Mouse (Mus musculus) left cerebral cortex, adult 2 months (tissue): ENCODE results near the gene Fbxl18. TPM values are rescaled to one million over a fixed set of nuclear protein-coding genes. Genes with fewer than 3 reads are reported as not detected.

Source experiments
- DNase-seq, 2 experiments: peaks; one replicate each; pipeline ENCODE4 v3.0.0; 2021 to 2022; ENCODE audit warnings: low spot score in 2 of 2, mixed read lengths in 1 of 2; ENCODE audit errors: extremely low spot score in 1 of 2
- H3K27ac ChIP-seq: fragments of 200-600 bp; 2 replicates; pipeline ENCODE4 v1.8.1; 2022
- H3K4me3 ChIP-seq: fragments of 200-600 bp; 2 replicates; pipeline ENCODE4 v1.8.1; 2022
- CTCF ChIP-seq: fragments of 200-600 bp; IDR thresholded peaks from 2 replicates; pipeline ENCODE4 v1.8.1; 2022; ENCODE audit warnings: antibody characterized with exemption, mild to moderate bottlenecking, moderate library complexity
- intact Hi-C: fragments of 180-260 bp; cut with DNase I; formaldehyde crosslinking; loops from one replicate; pipeline ENCODE4 v1.15.1; 2025
- total RNA-seq, 2 experiments: library from RNA; stranded (reverse); gene quantifications; 2 replicates each; pipeline ENCODE4 v1.2.3; 2021

Gene Fbxl18
- total RNA-seq, 2 experiments from 2014 or later = 31.5 to 33.2 TPM

DNA sequence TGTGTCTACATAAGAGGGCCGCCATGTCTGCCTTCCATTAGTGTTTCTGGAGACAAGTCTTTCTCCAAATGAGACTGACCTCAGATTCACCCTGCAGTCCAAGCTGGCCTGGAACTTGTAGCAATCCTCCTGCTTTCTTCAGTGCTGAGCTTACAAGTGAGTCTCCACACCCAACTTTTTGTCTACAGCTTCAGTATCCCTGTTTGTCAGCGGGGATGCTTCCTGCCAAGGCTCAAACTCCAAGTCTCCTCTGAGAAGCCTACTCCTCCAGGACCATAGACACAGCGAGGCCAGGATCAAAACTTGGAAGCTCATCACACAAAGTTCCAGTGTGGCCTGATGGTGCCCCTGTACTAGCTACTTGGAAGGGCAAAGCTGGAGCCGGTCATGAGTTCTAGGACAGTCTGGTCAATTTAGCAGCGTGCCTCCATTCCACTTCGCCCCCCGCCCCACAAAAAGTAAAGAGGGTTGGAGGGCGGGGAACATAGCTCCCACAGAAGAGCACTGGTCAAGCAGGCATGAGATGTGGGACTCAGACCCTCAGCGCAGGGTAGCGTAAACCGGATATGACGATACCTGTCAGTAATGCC, 32.2 kb upstream of the Fbxl18 start:
- intact Hi-C loops = no loop called here
- no peak for TF ChIP-seq CTCF
- Histone ChIP-seq H3K27ac (no peak overlapping the region; the same call in 1 of the 2 replicates), H3K4me3 (no peak overlapping the region)
- no peak for DNase-seq

DNA sequence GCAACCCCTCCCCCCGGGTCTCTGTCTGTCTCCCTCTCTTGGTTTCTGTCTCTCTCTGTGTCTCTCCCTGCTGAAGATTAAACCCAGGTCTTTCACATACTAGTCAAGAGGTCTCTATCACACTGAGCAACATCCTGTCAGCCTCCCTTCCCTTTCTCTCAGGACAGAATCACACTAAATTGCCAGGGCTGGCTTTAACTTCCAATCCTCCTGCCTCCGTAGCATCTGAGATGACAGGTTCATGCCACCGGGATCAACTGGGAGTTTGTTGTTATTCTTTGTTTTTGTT, 31.7 kb upstream of the Fbxl18 start:
- DNase-seq = no peak
- Histone ChIP-seq H3K27ac (peak overlapping the region; percentile 53), H3K4me3 (no peak overlapping the region)
- intact Hi-C loops = no loop called here
- no peak for TF ChIP-seq CTCF

DNA sequence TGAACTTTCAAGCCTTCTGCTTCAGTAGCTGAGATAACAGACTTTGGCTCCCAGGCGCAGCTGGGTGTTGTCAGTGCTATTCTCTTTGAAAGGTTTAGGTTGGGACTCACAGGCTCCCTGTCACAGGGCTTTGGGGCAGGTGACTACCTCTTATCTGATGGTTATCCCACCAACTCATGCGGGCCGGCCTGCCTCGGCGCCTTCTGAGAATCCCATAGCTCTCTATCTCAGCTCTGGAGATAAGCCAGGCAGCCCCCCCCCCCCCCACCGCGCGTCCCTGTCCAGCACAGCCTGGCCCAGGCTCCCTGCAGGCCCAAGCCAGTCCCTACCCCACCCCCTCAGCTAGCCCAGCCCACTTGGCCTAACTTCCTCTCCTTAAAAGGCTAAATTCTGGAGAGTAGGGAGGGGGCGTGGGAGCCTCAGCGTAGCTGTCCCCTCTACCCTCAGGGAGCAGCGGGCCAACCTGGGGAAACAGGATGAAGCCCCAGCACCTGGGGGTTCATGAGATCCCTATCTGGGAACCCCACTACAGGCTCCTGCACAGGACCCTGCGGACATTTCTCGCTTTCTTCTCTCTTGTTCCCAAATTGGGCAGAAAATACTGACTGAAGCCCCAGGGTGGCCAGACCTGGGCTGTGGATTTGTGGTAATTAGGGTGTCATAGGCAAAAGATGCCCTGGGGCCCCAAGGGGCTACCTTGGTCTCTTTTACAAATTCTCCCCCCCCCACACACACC, 31.2 kb upstream of the Fbxl18 start:
- Histone ChIP-seq H3K27ac (peak overlapping the region; percentile 55), H3K4me3 (no peak overlapping the region)
- TF ChIP-seq CTCF = no peak
- intact Hi-C loops = no loop called here
- no peak for DNase-seq

DNA sequence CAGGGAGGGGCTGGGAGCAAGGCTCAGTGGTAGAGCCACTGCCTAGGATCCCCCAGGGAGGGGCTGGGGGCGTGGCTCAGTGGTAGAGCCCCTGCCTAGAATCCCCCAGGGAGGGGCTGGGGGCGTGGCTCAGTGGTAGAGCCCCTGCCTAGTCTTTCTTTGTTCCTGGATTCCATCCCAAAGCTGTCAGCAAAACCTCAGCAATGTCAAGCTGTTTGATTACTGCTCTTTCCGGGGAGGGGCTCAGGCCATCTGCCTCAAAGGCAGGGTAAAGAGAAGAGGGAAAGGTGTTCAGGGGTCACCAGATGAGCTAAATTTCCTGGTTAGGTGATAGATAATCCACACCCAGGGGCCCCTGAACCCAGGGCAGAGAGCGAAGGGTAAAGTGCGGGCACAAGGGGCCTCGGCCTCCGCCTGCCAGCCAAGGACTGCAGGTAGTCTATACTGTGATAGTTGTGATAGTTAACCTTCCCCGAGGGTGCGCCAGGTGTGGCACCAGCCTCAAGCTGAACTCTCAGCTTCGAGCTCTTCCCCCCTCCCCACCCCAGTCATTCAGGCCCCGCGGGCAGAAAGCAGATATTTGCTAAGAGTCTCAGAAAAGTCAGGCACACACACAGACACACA, 29.2 kb upstream of the Fbxl18 start:
- DNase-seq = no peak
- Histone ChIP-seq H3K27ac (no peak overlapping the region), H3K4me3 (no peak overlapping the region)
- TF ChIP-seq CTCF = no peak
- intact Hi-C loops = no loop called here

DNA sequence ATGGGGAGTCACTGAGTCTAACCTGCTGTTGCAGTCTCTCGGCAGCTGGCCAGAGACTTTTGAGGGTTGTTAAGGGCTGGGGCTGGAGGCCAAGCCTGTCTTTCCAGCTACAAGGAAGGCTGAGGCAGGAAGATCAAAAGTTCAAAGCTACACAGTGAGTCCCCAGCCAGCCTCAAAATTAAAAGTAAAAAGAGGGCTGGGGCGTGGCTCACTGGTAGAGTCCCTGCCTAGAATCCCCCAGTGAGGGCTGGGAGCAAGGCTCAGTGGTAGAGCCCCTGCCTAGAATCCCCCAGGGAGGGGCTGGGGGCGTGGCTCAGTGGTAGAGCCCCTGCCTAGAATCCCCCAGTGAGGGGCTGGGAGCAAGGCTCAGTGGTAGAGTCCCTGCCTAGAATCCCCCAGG, 28.6 kb upstream of the Fbxl18 start:
- intact Hi-C loops = no loop called here
- no peak for DNase-seq
- no peak overlapping the region for H3K27ac ChIP-seq
- H3K4me3 ChIP-seq = no peak overlapping the region
- TF ChIP-seq CTCF = no peak

DNA sequence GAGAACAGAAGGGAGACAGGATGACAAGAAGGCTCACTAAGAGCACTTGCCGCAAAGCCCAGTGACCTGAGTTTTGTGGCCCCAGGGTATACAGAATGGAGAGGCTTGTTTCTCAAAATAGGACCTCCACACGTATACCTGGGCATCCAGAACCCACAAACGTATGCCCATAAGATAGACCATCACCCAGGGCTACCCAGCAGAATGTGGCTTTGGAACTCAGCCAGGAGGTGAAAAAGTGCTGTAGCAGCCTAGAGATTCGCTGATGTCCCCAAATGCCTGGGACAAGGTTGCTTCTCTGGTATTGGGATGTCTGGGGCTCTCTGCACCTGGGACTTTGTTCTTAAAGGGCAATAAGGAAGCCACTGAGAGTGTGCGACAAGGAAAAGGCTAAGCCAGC, 27.0 kb upstream of the Fbxl18 start:
- intact Hi-C loops = no loop called here
- Histone ChIP-seq H3K4me3 (no peak overlapping the region), H3K27ac (no peak overlapping the region)
- DNase-seq = no peak
- no peak for TF ChIP-seq CTCF

DNA sequence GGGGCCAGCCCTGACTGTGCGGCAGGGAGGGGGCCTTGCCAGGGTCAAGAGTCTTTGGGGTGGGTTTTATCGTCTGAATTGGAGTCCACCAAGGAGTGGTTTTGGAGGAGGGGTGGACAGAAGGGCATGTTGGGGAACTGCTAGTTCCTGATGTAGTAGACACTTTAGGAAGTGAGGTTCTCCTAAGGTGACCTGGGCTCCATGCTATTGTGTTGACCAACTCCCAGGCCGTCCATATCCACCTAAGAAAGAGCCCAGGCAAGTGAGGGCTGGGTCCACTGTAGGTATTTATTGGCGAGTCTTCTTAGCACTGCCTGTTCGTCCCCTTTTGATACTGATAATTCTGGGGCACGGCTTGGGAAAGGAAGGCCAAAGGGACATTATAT, 25.8 kb upstream of the Fbxl18 start:
- intact Hi-C loops = no loop called here
- no peak for TF ChIP-seq CTCF
- no peak overlapping the region for H3K27ac ChIP-seq
- no peak for DNase-seq
- no peak overlapping the region for H3K4me3 ChIP-seq

DNA sequence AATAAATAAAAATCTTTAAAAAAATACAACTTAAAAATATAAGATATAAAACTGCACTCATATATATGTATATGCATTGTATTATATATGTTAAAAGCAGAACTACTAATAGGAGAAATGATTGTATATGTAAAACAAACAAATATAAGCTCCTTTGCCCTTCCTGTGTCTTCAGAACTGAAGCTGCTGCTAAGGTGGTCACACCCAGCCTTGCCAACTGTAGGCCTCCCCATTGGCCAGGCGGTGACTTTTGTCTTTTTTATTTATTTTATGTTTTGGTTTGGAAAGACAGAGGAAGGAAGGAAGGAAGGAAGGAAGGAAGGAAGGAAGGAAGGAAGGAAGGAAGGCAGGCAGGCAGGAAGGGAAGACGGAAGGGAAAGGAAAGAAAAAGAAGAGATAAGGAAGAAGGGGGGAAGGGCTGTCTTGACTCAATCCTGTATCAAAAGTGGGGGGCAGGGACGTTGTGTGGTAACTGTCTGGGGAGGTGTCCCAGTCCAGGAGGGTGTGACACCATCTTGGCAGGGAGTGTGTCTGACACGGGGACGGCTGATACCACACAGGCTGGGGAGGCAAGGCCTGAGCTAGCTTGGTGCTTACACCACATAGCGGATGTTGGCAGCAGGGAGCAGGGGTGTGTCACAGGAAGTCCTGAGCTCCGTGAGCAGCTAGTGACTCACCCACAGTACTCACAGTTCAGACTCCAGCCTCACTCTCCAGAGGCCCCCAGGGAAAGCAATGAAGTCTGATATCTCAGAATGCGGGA, 25.3 kb upstream of the Fbxl18 start:
- no peak for TF ChIP-seq CTCF
- H3K27ac ChIP-seq = no peak overlapping the region
- intact Hi-C loops = no loop called here
- H3K4me3 ChIP-seq = no peak overlapping the region
- no peak for DNase-seq

DNA sequence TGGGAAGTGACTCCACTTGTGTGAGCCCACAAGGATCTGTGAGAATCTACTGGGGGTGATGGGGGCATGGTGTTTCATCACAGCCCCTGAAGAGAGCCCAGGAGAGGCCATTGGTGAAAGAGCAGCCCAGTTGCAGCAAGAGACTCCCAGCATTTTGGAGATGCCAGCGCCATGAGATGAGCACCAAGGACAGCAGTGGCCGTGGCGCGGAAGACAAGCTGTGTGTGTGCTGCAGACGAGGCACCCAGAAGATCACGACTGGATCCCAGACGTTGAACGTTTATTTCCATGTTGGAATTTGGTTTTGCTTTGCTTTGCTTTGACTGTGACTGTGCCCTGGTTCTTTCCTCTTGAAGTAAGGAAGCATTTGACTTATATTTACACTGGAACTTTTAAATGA, 22.2 kb upstream of the Fbxl18 start:
- Histone ChIP-seq H3K27ac (no peak overlapping the region), H3K4me3 (no peak overlapping the region)
- DNase-seq = no peak
- intact Hi-C loops = no loop called here
- no peak for TF ChIP-seq CTCF

DNA sequence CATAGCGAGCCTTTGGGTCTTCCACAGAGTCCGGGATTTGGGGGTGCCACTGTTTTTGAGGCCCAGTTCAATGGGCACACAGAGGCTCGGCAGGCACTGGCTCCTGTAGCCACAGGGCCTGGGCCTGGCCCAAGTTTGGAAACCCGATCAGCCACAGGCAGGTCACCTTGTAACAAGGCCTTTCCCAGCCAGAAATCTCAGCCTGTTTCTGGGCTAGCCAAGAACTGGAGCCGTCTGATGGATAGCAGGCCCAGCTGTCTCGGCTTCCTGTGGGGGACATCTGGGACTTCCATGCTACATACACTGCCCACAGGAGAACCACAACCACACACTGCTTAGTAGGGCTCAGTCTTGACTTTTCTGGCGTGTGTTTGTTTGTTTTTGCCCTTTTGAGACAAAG, 21.4 kb upstream of the Fbxl18 start:
- DNase-seq = no peak
- no peak for TF ChIP-seq CTCF
- H3K4me3 ChIP-seq = no peak overlapping the region
- intact Hi-C loops = no loop called here
- no peak overlapping the region for H3K27ac ChIP-seq

DNA sequence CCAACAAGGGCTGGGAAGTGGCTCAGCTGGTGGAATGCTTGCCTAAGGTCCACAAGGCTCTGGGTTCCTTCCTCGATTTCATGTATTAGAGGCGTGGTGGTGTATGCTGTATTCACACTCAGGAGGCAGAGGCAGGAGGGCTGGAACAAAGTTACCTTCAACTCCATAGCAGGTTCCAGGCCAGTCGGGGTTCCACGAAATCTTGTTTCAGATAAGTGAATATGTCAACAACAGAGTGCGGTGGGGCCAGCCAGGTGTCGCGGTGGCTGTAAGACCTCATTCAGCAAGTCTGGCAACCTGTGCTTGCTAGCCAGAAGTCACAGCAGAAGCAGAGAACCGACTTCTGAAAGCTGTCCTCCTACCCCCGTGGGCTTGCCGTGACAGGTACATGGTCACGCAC, 20.0 kb upstream of the Fbxl18 start:
- no peak for TF ChIP-seq CTCF
- intact Hi-C loops = no loop called here
- no peak for DNase-seq
- Histone ChIP-seq H3K4me3 (no peak overlapping the region), H3K27ac (no peak overlapping the region)

DNA sequence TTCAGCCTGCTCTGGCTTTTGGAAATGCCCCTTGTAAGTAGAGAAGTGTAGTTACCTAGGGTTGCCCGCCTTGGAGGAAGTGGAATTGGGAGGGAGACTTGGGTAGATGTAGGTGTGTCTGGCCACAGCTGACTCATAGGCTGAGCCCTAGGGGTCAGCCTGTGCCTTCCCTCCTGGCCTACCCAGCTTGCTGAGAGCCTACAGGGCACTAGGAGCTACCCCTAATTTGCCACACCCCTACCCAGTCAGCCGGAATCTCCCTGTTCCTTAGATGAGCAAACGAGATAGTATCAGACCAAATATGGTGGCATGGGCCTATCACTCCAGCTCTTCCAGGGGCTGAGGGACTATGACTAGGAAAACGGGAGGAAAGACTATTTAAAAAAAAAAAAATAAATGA, 17.5 kb upstream of the Fbxl18 start:
- DNase-seq = no peak
- no peak for TF ChIP-seq CTCF
- H3K27ac ChIP-seq = no peak overlapping the region
- intact Hi-C loops = no loop called here
- no peak overlapping the region for H3K4me3 ChIP-seq
